Mouse (Mus musculus): Measurements from ENCODE around the gene Npc2. TPM values are rescaled to one million over a fixed set of nuclear protein-coding genes. Genes with fewer than 3 reads are reported as not detected.
A peak's percentile ranks its signal among the peaks of the same experiment; 100 is the strongest.

Npc2 gene
- polyA plus RNA-seq, 1 experiment from 2014 or later, result 523 TPM

- Histone ChIP-seq H3K4me3 (ENCODE audit: low read depth, low read length) (no peak overlapping the region), H3K4me2 (replicated peaks; ENCODE audit: low read depth, low read length) (no peak overlapping the region), H3K9ac (replicated peaks; ENCODE audit: low read depth) (no peak overlapping the region), H3K36me3 (ENCODE audit: insufficient read depth, low read length) (no peaks in the 10 kb centered on the region), H3K9me3 (ENCODE audit: low read length) (no peaks in the 10 kb centered on the region), H3K27ac (ENCODE audit: low read length) (no peak overlapping the region), H3K4me1 (ENCODE audit: insufficient read depth, low read depth, low read length) (no peaks in the 10 kb centered on the region; the same call in 1 of the 2 replicates), H3K27me3 (replicated peaks; ENCODE audit: insufficient read depth, low read length) (no peaks in the 10 kb centered on the region)
- WGBS, result 13% methylated on average over 14 of the region's 14 CpGs
- DNase-seq (ENCODE audit: low spot score) (peak; percentile 50), ATAC-seq (no peak)
- no peak for TF ChIP-seq EP300 (IDR thresholded peaks at IDR 0.05)
- no peak for TF ChIP-seq CTCF (IDR thresholded peaks at IDR 0.05)
Observed at GRCm38 (mm10) chr12:84709842-84710439, 63.0 kb downstream of the Npc2 start.

GRCm38 (mm10) chr12:84707804-84708203, 65.1 kb downstream of the Npc2 start:
- TF ChIP-seq CTCF (IDR thresholded peaks at IDR 0.05), result no peak
- TF ChIP-seq EP300 (IDR thresholded peaks at IDR 0.05), result peak; percentile 45; the same call in 1 of the 2 replicates
- Histone ChIP-seq H3K9ac (replicated peaks; ENCODE audit: low read depth) (no peak overlapping the region), H3K4me3 (ENCODE audit: low read depth, low read length) (no peak overlapping the region), H3K36me3 (ENCODE audit: insufficient read depth, low read length) (no peaks in the 10 kb centered on the region), H3K9me3 (ENCODE audit: low read length) (no peaks in the 10 kb centered on the region), H3K4me1 (ENCODE audit: insufficient read depth, low read depth, low read length) (no peaks in the 10 kb centered on the region; the same call in 1 of the 2 replicates), H3K27ac (ENCODE audit: low read length) (no peak overlapping the region), H3K27me3 (replicated peaks; ENCODE audit: insufficient read depth, low read length) (no peaks in the 10 kb centered on the region), H3K4me2 (replicated peaks; ENCODE audit: low read depth, low read length) (no peak overlapping the region)
- peak; percentile 38 for DNase-seq (ENCODE audit: low spot score)
- 47% methylated on average over 4 of the region's 4 CpGs for WGBS
- peak; percentile 83 for ATAC-seq

GRCm38 (mm10) chr12:84706886-84707285, 66.1 kb downstream of the Npc2 start:
- no peak overlapping the region for H3K9ac ChIP-seq (replicated peaks; ENCODE audit: low read depth)
- no peaks in the 10 kb centered on the region for H3K36me3 ChIP-seq (ENCODE audit: insufficient read depth, low read length)
- no peaks in the 10 kb centered on the region; the same call in 1 of the 2 replicates for H3K4me1 ChIP-seq (ENCODE audit: insufficient read depth, low read depth, low read length)
- DNase-seq (ENCODE audit: low spot score) (no peak), ATAC-seq (no peak)
- no peak overlapping the region for H3K4me3 ChIP-seq (ENCODE audit: low read depth, low read length)
- no peak overlapping the region for H3K4me2 ChIP-seq (replicated peaks; ENCODE audit: low read depth, low read length)
- no peaks in the 10 kb centered on the region for H3K27me3 ChIP-seq (replicated peaks; ENCODE audit: insufficient read depth, low read length)
- TF ChIP-seq CTCF (IDR thresholded peaks at IDR 0.05), result no peak
- no peak for TF ChIP-seq EP300 (IDR thresholded peaks at IDR 0.05)
- 67% methylated on average over 4 of the region's 4 CpGs for WGBS
- H3K27ac ChIP-seq (ENCODE audit: low read length), result no peak overlapping the region
- H3K9me3 ChIP-seq (ENCODE audit: low read length), result no peaks in the 10 kb centered on the region

Other genes with a start within 250 kb of the Npc2 start
- gene Vsx2, start 203.4 kb downstream of the Npc2 start, polyA plus RNA-seq (2015; fragmentation: Nextera tagmentation; extraction: Ambion mirVana), result not detected in 2 replicates
- gene Abcd4, start 155.7 kb downstream of the Npc2 start, polyA plus RNA-seq (2015; fragmentation: Nextera tagmentation; extraction: Ambion mirVana), result 9.2 and 10.5 TPM in 2 replicates
- gene Vrtn, start 132.1 kb downstream of the Npc2 start, polyA plus RNA-seq (2015; fragmentation: Nextera tagmentation; extraction: Ambion mirVana), result not detected in 2 replicates
- not detected in 2 replicates for gene Syndig1l, start 74.3 kb downstream of the Npc2 start, polyA plus RNA-seq (2015; fragmentation: Nextera tagmentation; extraction: Ambion mirVana)
- gene Isca2, start 99 bp upstream of the Npc2 start, polyA plus RNA-seq (2015; fragmentation: Nextera tagmentation; extraction: Ambion mirVana), result 103 and 105 TPM in 2 replicates
- gene Ltbp2, start 103.4 kb upstream of the Npc2 start, polyA plus RNA-seq (2015; fragmentation: Nextera tagmentation; extraction: Ambion mirVana), result 22.4 and 25.7 TPM in 2 replicates
- 97.1 and 114 TPM in 2 replicates for gene Fcf1, start 197.7 kb upstream of the Npc2 start, polyA plus RNA-seq (2015; fragmentation: Nextera tagmentation; extraction: Ambion mirVana)
- gene Arel1, start 197.7 kb upstream of the Npc2 start, polyA plus RNA-seq (2015; fragmentation: Nextera tagmentation; extraction: Ambion mirVana), result 7.3 and 7.8 TPM in 2 replicates
- gene Ylpm1, start 223.2 kb upstream of the Npc2 start, polyA plus RNA-seq (2015; fragmentation: Nextera tagmentation; extraction: Ambion mirVana), result 12.3 and 15.8 TPM in 2 replicates

Data from lung, postnatal 0 days (tissue).